Mouse (Mus musculus) spleen, adult 2 months (tissue): ENCODE results near the gene Whamm.

Experiments used
- CTCF ChIP-seq: fragments of 200-500 bp; IDR thresholded peaks from 2 replicates; pipeline ENCODE4 v1.5.1; 2011; ENCODE audit warnings: mild to moderate bottlenecking, inconsistent platforms; ENCODE audit not compliant: insufficient read depth, insufficient read length, insufficient replicate concordance; ENCODE audit errors: extremely low read depth
- POLR2A ChIP-seq: fragments of 200-500 bp; IDR thresholded peaks from 2 replicates; pipeline ENCODE4 v1.6.1; 2011; ENCODE audit warnings: low read depth, low read length, inconsistent platforms

DNA sequence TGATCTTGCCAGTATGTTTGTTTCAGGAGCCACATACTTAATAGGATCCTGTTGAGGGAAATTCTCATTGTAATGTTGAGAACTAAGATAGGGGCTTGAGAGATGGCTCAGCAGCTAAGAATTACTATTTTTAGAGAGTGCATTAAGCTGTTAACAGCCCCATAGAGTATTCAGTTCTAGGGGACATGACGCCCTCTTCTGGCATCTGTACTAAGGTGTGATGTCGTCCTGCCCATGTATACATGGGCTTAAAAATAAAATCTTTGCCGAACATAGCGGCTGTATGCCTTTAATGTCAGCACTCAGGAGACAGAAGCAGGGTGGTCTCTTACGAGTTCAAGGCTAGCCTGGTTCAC, 336 bp upstream of the Whamm start:
- no peak for TF ChIP-seq POLR2A
- TF ChIP-seq CTCF = no peak
